Mouse (Mus musculus): ENCODE data around the gene Anks1. TPM values are rescaled to one million over a fixed set of nuclear protein-coding genes. Genes with fewer than 3 reads are reported as not detected.
"Not testable (repeated sequence)": the region's sequence is repeated elsewhere in the genome, so short reads cannot be mapped to it uniquely, and the experiment has no call there.

The Anks1 gene
- total RNA-seq, 2 experiments from 2014 or later: 8.8 to 23.4 TPM

DNA sequence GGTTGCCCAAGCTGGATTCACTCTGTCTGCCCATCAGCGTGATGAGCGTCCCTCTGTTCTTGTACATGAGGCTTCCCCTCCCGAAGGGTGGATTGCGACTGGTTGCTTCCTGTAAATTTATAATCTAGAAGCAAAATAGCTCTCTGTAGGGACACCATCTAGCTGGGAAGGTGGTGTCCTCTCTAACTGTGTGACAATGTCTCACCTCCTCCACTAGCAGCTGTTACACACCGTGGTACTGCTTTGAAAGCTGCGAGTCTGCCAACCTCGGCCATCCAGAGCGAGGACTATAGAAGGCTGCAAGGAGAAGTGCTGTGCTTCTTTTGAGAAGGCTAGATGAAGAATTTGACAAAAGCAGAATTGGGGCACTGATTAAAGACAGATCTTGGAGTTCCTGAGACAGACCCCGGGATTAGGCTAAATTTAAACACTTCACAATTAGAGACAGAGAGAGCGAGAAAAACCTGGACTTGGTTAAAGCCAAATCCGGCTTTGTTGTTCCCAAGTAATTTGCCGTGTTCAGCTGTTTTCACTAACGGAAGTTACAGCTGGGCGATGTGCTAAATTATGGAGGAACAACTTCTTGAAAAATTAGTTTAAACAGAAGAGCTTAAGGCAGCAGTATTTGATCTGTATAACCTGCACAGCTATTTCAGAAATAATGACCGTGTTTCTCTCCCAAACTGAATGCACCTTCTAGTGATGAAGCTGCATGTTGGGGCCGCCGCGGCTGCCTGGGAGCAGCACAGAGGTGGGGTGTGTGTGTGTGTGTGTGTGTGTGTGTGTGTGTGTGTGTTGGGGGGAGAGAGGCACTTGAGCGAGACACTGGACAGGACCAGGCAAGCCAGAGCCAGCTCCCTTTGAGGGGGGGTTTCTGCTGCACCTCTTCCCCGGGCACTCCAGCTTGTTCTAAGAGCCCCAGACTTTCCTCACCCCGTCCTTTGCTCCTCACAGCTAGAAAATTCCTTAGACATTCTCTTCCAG is 51.3 kb downstream of the Anks1 start:
- peak overlapping the region; percentile 73 for H3K27ac ChIP-seq
- H3K4me3 ChIP-seq: peak overlapping the region; percentile 11; the same call in 1 of the 2 replicates
- intact Hi-C loops (cut with DNase I): no loop called here
- no peak for DNase-seq
- TF ChIP-seq CTCF (IDR thresholded peaks at IDR 0.05): no peak

DNA sequence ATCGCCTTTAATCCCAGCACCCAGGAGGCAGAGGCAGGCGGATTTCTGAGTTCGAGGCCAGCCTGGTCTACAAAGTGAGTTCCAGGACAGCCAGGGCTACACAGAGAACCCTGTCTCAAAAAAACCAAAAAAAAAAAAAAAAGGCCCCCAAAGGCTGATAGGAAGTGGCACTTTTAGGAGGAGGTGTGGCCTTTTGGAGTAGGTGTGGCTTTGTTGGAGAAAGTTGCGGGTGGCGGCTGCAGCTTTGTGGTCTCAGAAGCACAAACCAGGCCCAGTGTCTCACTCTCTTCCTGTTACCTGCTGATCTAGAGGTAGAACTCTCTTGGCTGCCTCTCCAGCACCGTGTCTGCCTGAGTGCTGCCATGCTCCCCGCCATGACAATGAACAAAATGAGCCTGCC is 54.0 kb downstream of the Anks1 start:
- DNase-seq; intact Hi-C loops (cut with DNase I); H3K27ac ChIP-seq; H3K4me3 ChIP-seq: not testable (repeated sequence)

DNA sequence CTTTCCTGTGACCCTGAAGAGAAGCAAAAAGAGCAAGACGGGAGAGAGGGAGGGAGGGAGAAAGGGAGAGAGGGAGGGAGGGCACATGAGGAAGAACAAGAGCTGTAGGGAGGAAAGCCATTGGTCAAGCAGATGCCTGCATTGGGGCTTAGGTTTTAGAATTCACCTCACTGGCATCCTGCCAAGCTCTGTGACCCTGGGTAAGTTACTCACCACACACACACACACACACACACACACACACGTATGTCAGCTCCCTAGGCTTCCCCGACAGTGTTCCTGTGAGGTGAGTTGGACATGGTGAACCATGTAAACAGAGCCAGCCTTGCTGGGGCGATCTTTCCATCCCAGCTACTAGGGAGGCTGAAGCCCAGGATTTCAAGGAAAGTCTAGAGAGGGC is 55.5 kb downstream of the Anks1 start:
- no peak for DNase-seq
- TF ChIP-seq CTCF (IDR thresholded peaks at IDR 0.05): no peak
- no peak overlapping the region for H3K27ac ChIP-seq
- intact Hi-C loops (cut with DNase I): no loop called here
- H3K4me3 ChIP-seq: no peak overlapping the region

DNA sequence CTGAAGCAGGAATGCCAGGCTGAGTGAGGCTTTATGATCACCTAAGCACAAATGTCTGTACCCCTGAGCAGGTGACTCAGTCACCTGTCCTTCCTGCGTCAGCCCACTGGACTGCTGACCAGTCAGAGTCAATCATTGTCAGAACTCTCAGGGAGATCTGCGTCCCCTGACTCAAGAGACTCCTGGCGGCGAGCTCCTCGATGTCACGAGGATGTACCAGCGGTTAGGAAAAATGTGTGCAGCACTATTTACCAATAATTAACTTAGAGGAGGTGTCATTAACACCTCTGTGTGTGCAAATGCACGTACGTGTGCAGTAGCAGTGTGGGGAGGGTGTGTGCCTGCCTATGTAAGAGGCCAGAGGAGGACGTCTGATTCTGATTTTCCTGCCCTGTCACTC is 56.2 kb downstream of the Anks1 start:
- H3K4me3 ChIP-seq: no peak overlapping the region
- peak overlapping the region; percentile 56 for H3K27ac ChIP-seq
- no peak for DNase-seq
- TF ChIP-seq CTCF (IDR thresholded peaks at IDR 0.05): no peak
- intact Hi-C loops (cut with DNase I): no loop called here

DNA sequence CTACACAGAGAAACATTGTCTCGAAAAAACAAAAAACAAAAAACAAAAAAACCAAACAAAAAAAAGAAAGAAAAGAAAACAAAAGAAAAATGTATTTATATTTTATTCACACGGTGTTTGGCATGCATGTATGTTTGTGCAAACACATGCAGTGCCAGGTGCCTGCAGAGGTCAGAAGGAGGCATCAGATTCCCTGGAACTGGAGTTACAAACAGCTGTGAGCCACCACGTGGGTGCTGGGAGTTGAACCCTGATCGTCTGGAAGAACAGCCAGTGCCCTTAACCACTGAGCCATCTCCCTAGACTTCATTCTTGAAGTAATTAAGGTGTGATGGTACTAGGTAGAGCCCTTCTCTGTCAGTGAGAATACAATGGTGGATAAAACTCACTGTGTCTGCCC is 57.0 kb downstream of the Anks1 start:
- Histone ChIP-seq H3K27ac (peak overlapping the region; percentile 56), H3K4me3 (no peak overlapping the region)
- no peak for TF ChIP-seq CTCF (IDR thresholded peaks at IDR 0.05)
- intact Hi-C loops (cut with DNase I): no loop called here
- DNase-seq: no peak

DNA sequence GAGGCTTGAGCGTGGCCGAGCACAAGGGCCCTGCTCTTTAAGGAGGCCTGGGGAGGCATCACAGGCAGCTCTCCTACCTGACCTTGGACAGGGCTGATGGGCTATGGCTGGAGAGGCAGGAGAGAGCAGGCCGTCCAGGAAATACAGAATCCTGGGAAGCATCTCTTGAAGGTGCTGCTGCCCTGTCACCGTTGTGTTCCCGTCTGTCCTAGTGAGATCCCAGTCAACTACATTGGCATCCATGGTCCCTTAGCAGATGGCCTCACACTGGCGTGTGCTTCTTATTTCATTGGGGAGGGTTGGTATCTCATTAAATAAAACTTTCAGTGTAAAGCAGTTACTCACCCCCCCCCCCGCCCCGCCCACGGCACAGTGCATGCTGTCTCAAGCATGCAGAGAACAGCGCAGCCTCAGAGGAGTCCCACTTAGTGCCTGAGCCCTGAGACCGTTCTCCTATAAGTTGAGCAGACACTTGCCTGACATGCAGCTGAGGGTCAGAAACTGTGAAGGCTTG is 57.5 kb downstream of the Anks1 start:
- intact Hi-C loops (cut with DNase I): no loop called here
- TF ChIP-seq CTCF (IDR thresholded peaks at IDR 0.05): no peak
- H3K4me3 ChIP-seq: no peak overlapping the region
- H3K27ac ChIP-seq: peak overlapping the region; percentile 82
- no peak for DNase-seq

DNA sequence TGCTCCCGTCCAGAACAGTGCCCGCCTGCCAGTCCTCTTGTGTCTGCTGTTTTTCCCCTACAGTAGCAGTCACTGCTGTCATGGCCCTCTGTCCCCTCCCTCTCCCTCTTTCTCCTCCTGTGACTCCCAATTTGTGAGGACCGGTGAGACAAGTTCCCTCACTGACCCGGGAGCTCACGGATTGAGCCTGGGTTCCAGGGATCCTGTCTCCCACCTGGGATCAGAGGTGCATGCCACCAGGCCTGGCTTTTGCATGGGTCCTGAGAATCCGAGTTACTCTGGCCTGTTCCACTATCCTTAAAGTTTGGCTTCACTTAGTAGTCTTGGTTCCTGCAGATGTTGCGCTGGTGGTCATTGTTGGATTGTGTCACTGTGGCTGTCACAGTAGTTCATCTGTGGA is 58.4 kb downstream of the Anks1 start:
- Histone ChIP-seq H3K4me3 (no peak overlapping the region), H3K27ac (peak overlapping the region; percentile 82)
- TF ChIP-seq CTCF (IDR thresholded peaks at IDR 0.05): no peak
- intact Hi-C loops (cut with DNase I): no loop called here
- no peak for DNase-seq

DNA sequence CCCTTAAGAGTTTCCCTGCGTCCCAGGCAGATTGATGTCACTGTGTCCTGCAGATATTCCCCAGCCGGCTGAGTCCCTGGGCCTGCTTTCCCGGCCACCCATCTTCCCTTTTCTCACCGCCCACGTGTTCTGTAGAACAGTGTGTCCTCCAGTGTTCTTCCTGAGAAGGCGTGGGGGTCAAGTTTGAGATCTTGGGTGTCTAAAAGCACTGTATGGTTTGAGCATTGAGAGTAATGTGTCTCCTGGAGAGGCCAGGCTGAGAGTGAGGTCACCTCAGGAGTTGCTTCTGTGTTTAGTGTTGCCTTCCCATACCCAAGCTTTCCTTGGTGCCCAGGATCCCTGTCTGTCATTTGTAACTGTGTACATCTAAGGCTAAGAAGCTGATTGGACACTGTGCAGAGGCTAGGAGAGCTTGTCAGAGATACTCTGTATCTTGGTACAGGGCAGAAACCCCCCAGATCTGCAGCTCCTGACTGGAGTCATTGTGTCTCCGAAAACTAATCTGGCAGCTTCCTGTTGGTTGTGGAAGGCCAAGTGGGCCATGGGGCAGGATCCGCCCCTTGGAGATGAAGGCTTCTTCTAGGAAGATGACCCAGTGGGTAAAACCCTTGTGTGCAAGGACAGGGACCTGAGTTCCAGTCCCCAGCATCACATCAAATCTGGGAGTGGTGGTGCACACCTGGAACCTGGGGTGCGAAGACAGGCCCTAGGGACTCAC is 59.1 kb downstream of the Anks1 start:
- no peak for DNase-seq
- intact Hi-C loops (cut with DNase I): no loop called here
- Histone ChIP-seq H3K4me3 (no peak overlapping the region), H3K27ac (peak overlapping the region; percentile 82)
- TF ChIP-seq CTCF (IDR thresholded peaks at IDR 0.05): no peak

DNA sequence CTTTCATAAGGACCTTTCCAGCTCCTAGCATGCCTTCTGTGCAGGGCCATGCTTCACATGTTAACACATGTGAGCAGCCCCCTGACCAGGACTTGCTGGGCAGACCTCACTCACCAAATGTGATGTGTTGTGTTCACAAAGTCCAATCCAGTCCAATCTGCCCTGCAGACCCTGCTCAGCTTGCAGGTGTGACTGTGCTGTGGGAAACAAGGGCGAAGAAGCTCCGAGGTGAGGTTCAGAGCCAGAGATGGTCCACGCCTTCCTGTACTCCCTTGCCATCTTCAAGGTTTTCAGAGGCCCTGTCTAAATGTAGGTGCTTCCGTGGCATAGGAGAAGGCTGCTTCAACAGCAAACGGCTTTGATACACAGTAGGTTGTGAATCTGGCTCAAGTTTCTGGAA is 59.8 kb downstream of the Anks1 start:
- TF ChIP-seq CTCF (IDR thresholded peaks at IDR 0.05): no peak
- H3K4me3 ChIP-seq: no peak overlapping the region
- H3K27ac ChIP-seq: peak overlapping the region; percentile 82
- intact Hi-C loops (cut with DNase I): no loop called here
- no peak for DNase-seq

DNA sequence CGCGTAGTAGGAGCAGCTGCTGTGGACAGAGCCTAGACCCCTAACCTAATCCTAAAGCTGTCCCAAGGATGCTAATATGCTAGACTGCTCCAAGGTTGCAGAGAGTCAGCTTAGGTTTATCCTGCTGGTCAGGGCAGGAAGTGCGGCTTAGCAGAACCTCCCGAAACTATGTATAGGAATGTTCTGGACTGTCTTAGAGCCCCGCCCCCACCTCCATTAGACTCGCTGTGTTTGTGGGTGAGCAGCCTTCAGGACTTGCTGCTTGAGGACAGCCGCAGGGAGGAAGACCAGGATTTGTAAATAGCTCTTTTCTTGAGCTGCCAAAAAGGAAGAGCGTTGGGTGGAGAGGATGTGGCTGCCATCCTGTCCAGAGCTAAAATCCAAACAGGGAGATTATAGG is 60.3 kb downstream of the Anks1 start:
- DNase-seq: no peak
- peak overlapping the region; percentile 82 for H3K27ac ChIP-seq
- peak; percentile 46 for TF ChIP-seq CTCF (IDR thresholded peaks at IDR 0.05)
- H3K4me3 ChIP-seq: peak overlapping the region; percentile 34; the same call in 1 of the 2 replicates
- intact Hi-C loops (cut with DNase I): no loop called here

DNA sequence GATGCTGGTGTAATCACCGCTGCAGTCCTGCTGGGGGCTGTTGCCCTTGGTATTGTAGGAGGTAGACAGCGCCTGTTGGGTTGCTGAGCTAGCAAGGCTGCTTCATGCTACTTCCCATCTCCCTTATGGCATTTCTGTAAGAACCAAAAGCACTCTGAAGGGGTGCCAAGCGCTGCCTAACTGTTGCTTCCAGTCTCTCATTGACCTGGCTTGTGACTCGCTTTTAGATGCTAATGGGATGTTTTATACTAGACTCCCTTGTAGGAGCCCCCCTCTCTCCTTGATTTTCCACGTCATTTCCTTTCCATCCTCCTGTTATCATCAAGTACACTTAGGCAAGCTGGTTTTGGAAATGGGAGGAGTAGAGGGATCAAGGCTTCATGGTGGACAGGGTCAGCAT is 60.8 kb downstream of the Anks1 start:
- intact Hi-C loops (cut with DNase I): loop anchor here (5.0 kb wide), 2 partner anchors 63 to 113 kb away; partner anchors contain the start of genes Anks1, Taf11 and Uhrf1bp1
- peak overlapping the region; percentile 82 for H3K27ac ChIP-seq
- no peak for TF ChIP-seq CTCF (IDR thresholded peaks at IDR 0.05)
- no peak for DNase-seq
- peak overlapping the region; percentile 34; the same call in 1 of the 2 replicates for H3K4me3 ChIP-seq

DNA sequence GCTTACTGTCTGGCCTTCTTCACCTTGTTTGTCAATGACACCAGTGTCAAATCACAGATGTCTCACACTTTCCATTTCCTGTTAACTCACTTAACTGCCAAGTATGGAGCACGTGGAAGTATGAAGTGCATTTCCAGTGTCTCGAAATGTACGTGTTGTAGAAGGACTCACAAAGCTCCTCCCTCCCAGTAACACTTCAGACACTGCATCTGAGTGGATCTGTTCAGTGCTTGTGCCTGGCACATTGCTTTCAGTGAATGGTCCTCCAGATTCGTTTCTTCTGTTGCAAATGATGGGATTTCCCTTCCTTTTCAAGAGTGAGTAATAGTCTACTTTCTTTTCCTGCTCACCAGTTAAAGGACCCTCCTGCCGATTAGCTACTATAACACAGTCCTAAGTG is 61.2 kb downstream of the Anks1 start:
- intact Hi-C loops (cut with DNase I): loop anchor here (5.0 kb wide), 2 partner anchors 63 to 113 kb away; partner anchors contain the start of genes Anks1, Taf11 and Uhrf1bp1
- TF ChIP-seq CTCF (IDR thresholded peaks at IDR 0.05): no peak
- Histone ChIP-seq H3K27ac (peak overlapping the region; percentile 82), H3K4me3 (no peak overlapping the region)
- DNase-seq: no peak

DNA sequence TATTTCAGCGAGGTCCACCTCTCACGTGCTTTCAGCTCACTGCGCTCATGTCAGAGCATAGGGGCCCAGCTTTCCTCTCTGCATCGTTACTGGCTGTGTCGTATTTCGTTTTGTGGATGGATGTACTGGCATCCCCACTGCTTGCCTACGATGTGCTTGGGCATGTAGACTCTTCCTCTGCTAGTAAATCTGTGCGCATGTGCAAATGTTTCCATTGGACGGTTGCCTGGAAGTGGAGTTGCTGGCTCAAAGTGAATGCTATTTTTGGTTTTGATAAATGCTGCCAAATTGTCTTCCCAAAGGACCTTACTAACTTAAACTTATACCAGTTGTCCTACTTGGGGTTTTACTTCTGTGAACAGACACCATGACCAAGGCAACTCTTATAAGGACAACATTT is 62.4 kb downstream of the Anks1 start:
- intact Hi-C loops (cut with DNase I): loop anchor here (5.0 kb wide), 2 partner anchors 64 to 114 kb away; partner anchors contain the start of genes Anks1, Taf11 and Uhrf1bp1
- Histone ChIP-seq H3K27ac (peak overlapping the region; percentile 82), H3K4me3 (no peak overlapping the region)
- peak; percentile 87 for DNase-seq
- TF ChIP-seq CTCF (IDR thresholded peaks at IDR 0.05): no peak

Measured in gastrocnemius, adult 2 months (tissue).